Mouse (Mus musculus) adrenal gland, adult 18-20 months (tissue): ENCODE measurements around the gene Gm10320. TPM values are rescaled to one million over a fixed set of nuclear protein-coding genes. Genes with fewer than 3 reads are reported as not detected.
A peak's percentile ranks its signal among the peaks of the same experiment; 100 is the strongest.

Experiments used
- DNase-seq, 2 experiments: peaks; one replicate each; pipeline ENCODE4 v3.0.0; 2021 to 2022; ENCODE audit warnings: low spot score in 2 of 2
- total RNA-seq, 2 experiments: library from RNA; stranded (reverse); gene quantifications; 1 replicate in 1 of 2; 2 replicates in 1 of 2; pipeline ENCODE4 v1.2.3; 2021

The Gm10320 gene
- total RNA-seq, 2 experiments from 2014 or later: not detected

GRCm38 (mm10) chr13:98504181-98504660 is 12.4 kb upstream of the Gm10320 start:
- DNase-seq: no peak

- DNase-seq: no peak
These were observed 11.8 kb upstream of the Gm10320 start for GRCm38 (mm10) chr13:98503601-98504000.

- DNase-seq: no peak
These were observed 11.1 kb upstream of the Gm10320 start for GRCm38 (mm10) chr13:98502813-98503341.

GRCm38 (mm10) chr13:98502236-98502812 is 10.5 kb upstream of the Gm10320 start:
- DNase-seq: no peak

- DNase-seq: no peak
These were observed 9.5 kb upstream of the Gm10320 start for GRCm38 (mm10) chr13:98501321-98501720.

- no peak for DNase-seq
These were observed 8.8 kb upstream of the Gm10320 start for GRCm38 (mm10) chr13:98500471-98501125.

- DNase-seq: no peak
These were observed 6.8 kb upstream of the Gm10320 start for GRCm38 (mm10) chr13:98498561-98498960.

GRCm38 (mm10) chr13:98498080-98498479 is 6.3 kb upstream of the Gm10320 start:
- DNase-seq: no peak

GRCm38 (mm10) chr13:98496917-98497870 is 5.4 kb upstream of the Gm10320 start:
- peak in 1 of 2 experiments; percentile 30 for DNase-seq

- no peak for DNase-seq
These were observed 2.8 kb upstream of the Gm10320 start for GRCm38 (mm10) chr13:98494492-98495064.

GRCm38 (mm10) chr13:98492569-98493255 is 911 bp upstream of the Gm10320 start:
- DNase-seq: no peak

GRCm38 (mm10) chr13:98486726-98487125 is 5.1 kb downstream of the Gm10320 start:
- no peak for DNase-seq

- no peak for DNase-seq
These were observed 5.6 kb downstream of the Gm10320 start for GRCm38 (mm10) chr13:98486161-98486560.

- no peak for DNase-seq
These were observed 6.4 kb downstream of the Gm10320 start for GRCm38 (mm10) chr13:98485440-98485839.

GRCm38 (mm10) chr13:98477991-98478390 is 13.8 kb downstream of the Gm10320 start:
- DNase-seq: no peak

- DNase-seq: no peak
These were observed 14.8 kb downstream of the Gm10320 start for GRCm38 (mm10) chr13:98476839-98477495.

GRCm38 (mm10) chr13:98476175-98476838 is 15.5 kb downstream of the Gm10320 start:
- no peak for DNase-seq

GRCm38 (mm10) chr13:98475681-98476080 is 16.1 kb downstream of the Gm10320 start:
- no peak for DNase-seq

- no peak for DNase-seq
These were observed 18.8 kb downstream of the Gm10320 start for GRCm38 (mm10) chr13:98473034-98473433.
